In genomic region chr16:30271941-30272595, GRCm38 (mm10) we compare ENCODE assay signal across 14 mouse cellular contexts. TPM values are rescaled to one million over a fixed set of nuclear protein-coding genes. Genes with fewer than 3 reads are reported as not detected.
DNase-seq lines count a peak whose midpoint lies in the region; ATAC-seq and TF ChIP-seq lines count a peak whose summit lies in the region.
"Had no signal": no experiment of that assay in that cellular context is flagged by ENCODE, and none has a peak within 500 bp of the region (broad histone marks: within the 10 kb centered on the region; RNA-seq: fewer than 3 reads in every experiment).

No protein-coding gene starts in this region.

- no peak overlapping the region for H3K4me3 ChIP-seq in hindbrain, embryonic 16.5 days (ENCODE audit: low read length)
- H3K4me3 ChIP-seq in hindbrain, embryonic 14.5 days (replicated peaks; ENCODE audit: low read length): no peak overlapping the region
- no peak overlapping the region for H3K4me3 ChIP-seq in thymus, adult 2 months (ENCODE audit: control insufficient read depth, insufficient read depth, low read length)
- no peak overlapping the region for H3K4me3 ChIP-seq in limb, embryonic 14.5 days (replicated peaks; ENCODE audit: low read length)
- H3K4me3 ChIP-seq: kidney, embryonic 15.5 days had no signal

- H3K27ac ChIP-seq in hindbrain, embryonic 16.5 days (ENCODE audit: low read depth, low read length): peak overlapping the region; percentile 14; the same call in 1 of the 2 replicates
- H3K27ac ChIP-seq in hindbrain, embryonic 14.5 days: no peak overlapping the region
- no peak overlapping the region for H3K27ac ChIP-seq in thymus, adult 2 months (ENCODE audit: control insufficient read depth, insufficient read depth, low read length)
- peak overlapping the region; percentile 80 for H3K27ac ChIP-seq in limb, embryonic 14.5 days (replicated peaks; ENCODE audit: low read depth, low read length)
- H3K27ac ChIP-seq: kidney, embryonic 15.5 days had no signal

- no peak overlapping the region for H3K9ac ChIP-seq in hindbrain, embryonic 16.5 days (ENCODE audit: low read depth, low read length)
- H3K9ac ChIP-seq in hindbrain, embryonic 14.5 days: no peak overlapping the region
- H3K9ac ChIP-seq in limb, embryonic 14.5 days (ENCODE audit: low read depth, low read length, severe bottlenecking): no peak overlapping the region
- H3K9ac ChIP-seq: kidney, embryonic 15.5 days had no signal

- no peak overlapping the region for H3K4me2 ChIP-seq in hindbrain, embryonic 16.5 days (ENCODE audit: low read length)
- H3K4me2 ChIP-seq in hindbrain, embryonic 14.5 days (replicated peaks): no peak overlapping the region
- H3K4me2 ChIP-seq in limb, embryonic 14.5 days (replicated peaks; ENCODE audit: low read depth, low read length, severe bottlenecking): no peak overlapping the region
- H3K4me2 ChIP-seq: kidney, embryonic 15.5 days had no signal

- no peak for TF ChIP-seq POLR2A in thymus, adult 2 months (IDR thresholded peaks at IDR 0.05; ENCODE audit: control insufficient read depth, extremely low read depth, insufficient read depth, low read length, poor library complexity)
- no peak for TF ChIP-seq POLR2A in limb, embryonic 14.5 days (IDR thresholded peaks at IDR 0.05; ENCODE audit: borderline replicate concordance, extremely low read depth, insufficient read depth, insufficient read length)

- H3K9me3 ChIP-seq in hindbrain, embryonic 16.5 days (ENCODE audit: control insufficient read depth, low read length): no peaks in the 10 kb centered on the region
- H3K9me3 ChIP-seq in hindbrain, embryonic 14.5 days (ENCODE audit: control insufficient read depth, low read length): no peaks in the 10 kb centered on the region
- no peaks in the 10 kb centered on the region for H3K9me3 ChIP-seq in limb, embryonic 14.5 days (ENCODE audit: control insufficient read depth, low read length)
- H3K9me3 ChIP-seq: kidney, embryonic 15.5 days had no signal

- DNase-seq in hindbrain, embryonic 14.5 days (ENCODE audit: low spot score): no peak
- peak; percentile 27 for DNase-seq in thymus, adult 2 months
- DNase-seq in thymus, adult 18-20 months: no peak
- DNase-seq in limb, embryonic 14.5 days (ENCODE audit: low spot score): no peak
- no peak for DNase-seq in testis, postnatal 14 days (ENCODE audit: low spot score)
- no peak for DNase-seq in retina, embryonic 14.5 days (ENCODE audit: low spot score)
- no peak for DNase-seq in lung, postnatal 4 days
- DNase-seq: cerebellum, postnatal 25 days; right cerebral cortex, postnatal 14 days had no signal

- H3K36me3 ChIP-seq in hindbrain, embryonic 16.5 days (ENCODE audit: control insufficient read depth, insufficient read depth, low read length): no peaks in the 10 kb centered on the region
- no peaks in the 10 kb centered on the region for H3K36me3 ChIP-seq in hindbrain, embryonic 14.5 days (replicated peaks; ENCODE audit: control insufficient read depth, insufficient read depth)
- no peaks in the 10 kb centered on the region for H3K36me3 ChIP-seq in thymus, adult 2 months (ENCODE audit: control insufficient read depth, insufficient read depth, low read length)
- H3K36me3 ChIP-seq in limb, embryonic 14.5 days (ENCODE audit: control insufficient read depth, insufficient read depth, low read length): no peaks in the 10 kb centered on the region
- H3K36me3 ChIP-seq: kidney, embryonic 15.5 days had no signal

- no peak for ATAC-seq in hindbrain, embryonic 16.5 days
- ATAC-seq in hindbrain, embryonic 14.5 days (ENCODE audit: low FRiP score): no peak
- no peak for ATAC-seq in limb, embryonic 14.5 days (ENCODE audit: low FRiP score, low read depth)

- TF ChIP-seq CTCF in thymus, adult 2 months (IDR thresholded peaks at IDR 0.05; ENCODE audit: borderline replicate concordance, control insufficient read depth, extremely low read depth, insufficient read depth, low read length, poor library complexity): no peak

- WGBS in hindbrain, embryonic 16.5 days: 36% methylated on average over 6 of the region's 6 CpGs
- WGBS in hindbrain, embryonic 14.5 days: 52% methylated on average over 6 of the region's 6 CpGs
- WGBS in thymus, adult 2 months: 39% methylated on average over 6 of the region's 6 CpGs
- WGBS in limb, embryonic 14.5 days: 57% methylated on average over 6 of the region's 6 CpGs

- H3K27me3 ChIP-seq in hindbrain, embryonic 16.5 days (replicated peaks; ENCODE audit: control insufficient read depth, insufficient read depth, low read length): no peaks in the 10 kb centered on the region
- no peaks in the 10 kb centered on the region for H3K27me3 ChIP-seq in hindbrain, embryonic 14.5 days (ENCODE audit: control insufficient read depth, insufficient read depth, low read length)
- H3K27me3 ChIP-seq in thymus, adult 2 months (ENCODE audit: control insufficient read depth, insufficient read depth, low read length): no peaks in the 10 kb centered on the region
- no peaks in the 10 kb centered on the region for H3K27me3 ChIP-seq in limb, embryonic 14.5 days (ENCODE audit: control insufficient read depth, insufficient read depth, low read length)

- peaks cover 5% of the 10 kb centered on the region; the same call in 1 of the 2 replicates for H3K4me1 ChIP-seq in hindbrain, embryonic 16.5 days (ENCODE audit: control insufficient read depth, insufficient read depth, low read depth, low read length)
- H3K4me1 ChIP-seq in hindbrain, embryonic 14.5 days (replicated peaks; ENCODE audit: control insufficient read depth, insufficient read depth, low read length): 0 out of 2 replicates have a peak, but pooled peaks cover 5% of the 10 kb centered on the region
- H3K4me1 ChIP-seq in thymus, adult 2 months (replicated peaks; ENCODE audit: control insufficient read depth, insufficient read depth, low read length): peaks cover 35% of the 10 kb centered on the region
- peaks cover 24% of the 10 kb centered on the region; the same call in 1 of the 2 replicates for H3K4me1 ChIP-seq in limb, embryonic 14.5 days (ENCODE audit: control insufficient read depth, insufficient read depth, low read length)
- H3K4me1 ChIP-seq: kidney, embryonic 15.5 days had no signal

RNA-seq across cellular contexts. Expression of gene Cpn2, which starts 4.8 kb away (rescaled TPM):
- not detected in 2 replicates for polyA plus RNA-seq in hindbrain, embryonic 16.5 days (2015; fragmentation: Nextera tagmentation; extraction: Ambion mirVana)
- polyA plus RNA-seq in hindbrain, embryonic 14.5 days (2014; fragmentation: Nextera tagmentation; extraction: Ambion mirVana): not detected in 2 replicates
- polyA plus RNA-seq in thymus, adult 2 months (2012; rRNA removed): 0.54 and 1.1 TPM in 2 replicates
- polyA plus RNA-seq in limb, embryonic 14.5 days (2012; rRNA removed): not detected in 2 replicates
- polyA plus RNA-seq in limb, embryonic 14.5 days (2014; fragmentation: Nextera tagmentation; extraction: Ambion mirVana): not detected in 2 replicates
- polyA plus RNA-seq: heart, embryonic 16.5 days; limb, embryonic 11.5 days; urinary bladder, adult 2 months had no signal

RNA-seq across cellular contexts. Expression of gene Lrrc15, which starts 11.0 kb away (rescaled TPM):
- polyA plus RNA-seq in hindbrain, embryonic 16.5 days (2015; fragmentation: Nextera tagmentation; extraction: Ambion mirVana): 0.32 and 0.40 TPM in 2 replicates
- 0.31 and 0.39 TPM in 2 replicates for polyA plus RNA-seq in hindbrain, embryonic 14.5 days (2014; fragmentation: Nextera tagmentation; extraction: Ambion mirVana)
- 0.45 and 0.51 TPM in 2 replicates for polyA plus RNA-seq in thymus, adult 2 months (2012; rRNA removed)
- polyA plus RNA-seq in limb, embryonic 14.5 days (2012; rRNA removed): 1.4 and 1.6 TPM in 2 replicates
- polyA plus RNA-seq in limb, embryonic 14.5 days (2014; fragmentation: Nextera tagmentation; extraction: Ambion mirVana): 1.8 and 1.9 TPM in 2 replicates

RNA-seq across cellular contexts. Expression of gene Gp5, which starts 38.5 kb away (rescaled TPM):
- 0.55 and 0.95 TPM in 2 replicates for polyA plus RNA-seq in hindbrain, embryonic 16.5 days (2015; fragmentation: Nextera tagmentation; extraction: Ambion mirVana)
- polyA plus RNA-seq in hindbrain, embryonic 14.5 days (2014; fragmentation: Nextera tagmentation; extraction: Ambion mirVana): 0.64 and 0.68 TPM in 2 replicates
- polyA plus RNA-seq in thymus, adult 2 months (2012; rRNA removed): 1.6 TPM in 2 replicates
- 0.72 and 1.3 TPM in 2 replicates for polyA plus RNA-seq in limb, embryonic 14.5 days (2012; rRNA removed)
- polyA plus RNA-seq in limb, embryonic 14.5 days (2014; fragmentation: Nextera tagmentation; extraction: Ambion mirVana): 0.58 and 0.67 TPM in 2 replicates

Comparison
In these comparisons a context has a peak if more than half of its experiments do, and no peak if none do; other contexts are left out.
1. H3K27ac ChIP-seq: peak in hindbrain, embryonic 16.5 days (single experiment) and limb, embryonic 14.5 days (single experiment); none in hindbrain, embryonic 14.5 days (single experiment) and thymus, adult 2 months (single experiment).